Mouse (Mus musculus): ENCODE results near the gene Tmem168.

GRCm38 (mm10) chr6:13606394-13606793 is 1.5 kb downstream of the Tmem168 start:
- TF ChIP-seq POLR2A (IDR thresholded peaks at IDR 0.05; ENCODE audit: control insufficient read depth, low read depth, low read length) (no peak), CTCF (IDR thresholded peaks at IDR 0.05; ENCODE audit: control insufficient read depth, insufficient read depth, insufficient replicate concordance, low read depth, low read length) (no peak)

Measured in testis, adult 2 months (tissue).